Mouse (Mus musculus): ENCODE results near the gene Vopp1. TPM values are rescaled to one million over a fixed set of nuclear protein-coding genes. Genes with fewer than 3 reads are reported as not detected.
"Not testable (repeated sequence)": the region's sequence is repeated elsewhere in the genome, so short reads cannot be mapped to it uniquely, and the experiment has no call there.

The Vopp1 gene
- polyA plus RNA-seq, 1 experiment from 2014 or later: 25.2 TPM

- no peaks in the 10 kb centered on the region for H3K36me3 ChIP-seq (ENCODE audit: control insufficient read depth, insufficient read depth, low read length)
- H3K9me3 ChIP-seq (ENCODE audit: control insufficient read depth, low read length): no peaks in the 10 kb centered on the region
- H3K4me2 ChIP-seq (ENCODE audit: low read depth, low read length): no peak overlapping the region
- 58% methylated on average over 3 of the region's 3 CpGs for WGBS
- no peaks in the 10 kb centered on the region for H3K27me3 ChIP-seq (replicated peaks; ENCODE audit: control insufficient read depth, insufficient read depth, low read length)
- no peaks in the 10 kb centered on the region for H3K4me1 ChIP-seq (ENCODE audit: control insufficient read depth, insufficient read depth, low read length)
- H3K27ac ChIP-seq (replicated peaks; ENCODE audit: low read depth, low read length): no peak overlapping the region
- no peak overlapping the region for H3K4me3 ChIP-seq (ENCODE audit: low read depth, low read length)
- no peak overlapping the region for H3K9ac ChIP-seq (ENCODE audit: low read depth, low read length)
- peak; percentile 19 for DNase-seq (ENCODE audit: low spot score)
- no peak for ATAC-seq (ENCODE audit: low read depth)
Observed at GRCm38 (mm10) chr6:57795835-57796234, 29.1 kb downstream of the Vopp1 start.

GRCm38 (mm10) chr6:57792821-57793220, 32.1 kb downstream of the Vopp1 start:
- not testable (repeated sequence) for H3K4me1 ChIP-seq (ENCODE audit: control insufficient read depth, insufficient read depth, low read length); DNase-seq (ENCODE audit: low spot score); H3K36me3 ChIP-seq (ENCODE audit: control insufficient read depth, insufficient read depth, low read length); H3K4me3 ChIP-seq (ENCODE audit: low read depth, low read length); H3K9ac ChIP-seq (ENCODE audit: low read depth, low read length); H3K27me3 ChIP-seq (replicated peaks; ENCODE audit: control insufficient read depth, insufficient read depth, low read length); H3K4me2 ChIP-seq (ENCODE audit: low read depth, low read length); H3K9me3 ChIP-seq (ENCODE audit: control insufficient read depth, low read length); H3K27ac ChIP-seq (replicated peaks; ENCODE audit: low read depth, low read length); ATAC-seq (ENCODE audit: low read depth)
- WGBS: 72% methylated on average over 9 of the region's 9 CpGs

- no peak overlapping the region for H3K4me2 ChIP-seq (ENCODE audit: low read depth, low read length)
- WGBS: 88% methylated on average over 4 of the region's 4 CpGs
- H3K9me3 ChIP-seq (ENCODE audit: control insufficient read depth, low read length): 0 out of 2 replicates have a peak, but pooled peaks cover 4% of the 10 kb centered on the region
- ATAC-seq (ENCODE audit: low read depth) (no peak), DNase-seq (ENCODE audit: low spot score) (no peak)
- H3K4me3 ChIP-seq (ENCODE audit: low read depth, low read length): no peak overlapping the region
- no peaks in the 10 kb centered on the region for H3K4me1 ChIP-seq (ENCODE audit: control insufficient read depth, insufficient read depth, low read length)
- no peak overlapping the region for H3K9ac ChIP-seq (ENCODE audit: low read depth, low read length)
- H3K27me3 ChIP-seq (replicated peaks; ENCODE audit: control insufficient read depth, insufficient read depth, low read length): no peaks in the 10 kb centered on the region
- no peak overlapping the region for H3K27ac ChIP-seq (replicated peaks; ENCODE audit: low read depth, low read length)
- H3K36me3 ChIP-seq (ENCODE audit: control insufficient read depth, insufficient read depth, low read length): peaks cover 12% of the 10 kb centered on the region
Observed at GRCm38 (mm10) chr6:57790542-57790941, 34.4 kb downstream of the Vopp1 start.

GRCm38 (mm10) chr6:57787376-57787775, 37.6 kb downstream of the Vopp1 start:
- ATAC-seq (ENCODE audit: low read depth): no peak
- Histone ChIP-seq H3K9me3 (ENCODE audit: control insufficient read depth, low read length) (0 out of 2 replicates have a peak, but pooled peaks cover 4% of the 10 kb centered on the region), H3K36me3 (ENCODE audit: control insufficient read depth, insufficient read depth, low read length) (peaks cover 12% of the 10 kb centered on the region), H3K4me3 (ENCODE audit: low read depth, low read length) (no peak overlapping the region), H3K27ac (replicated peaks; ENCODE audit: low read depth, low read length) (no peak overlapping the region), H3K4me2 (ENCODE audit: low read depth, low read length) (no peak overlapping the region), H3K9ac (ENCODE audit: low read depth, low read length) (no peak overlapping the region), H3K4me1 (ENCODE audit: control insufficient read depth, insufficient read depth, low read length) (no peaks in the 10 kb centered on the region), H3K27me3 (replicated peaks; ENCODE audit: control insufficient read depth, insufficient read depth, low read length) (no peaks in the 10 kb centered on the region)
- WGBS: 94% methylated on average over 6 of the region's 6 CpGs
- DNase-seq (ENCODE audit: low spot score): no peak

GRCm38 (mm10) chr6:57784251-57784650, 40.7 kb downstream of the Vopp1 start:
- WGBS: 87% methylated on average over 1 of the region's 1 CpGs

GRCm38 (mm10) chr6:57782658-57783057, 42.3 kb downstream of the Vopp1 start:
- DNase-seq (ENCODE audit: low spot score) (no peak), ATAC-seq (ENCODE audit: low read depth) (no peak)
- 89% methylated on average over 1 of the region's 1 CpGs for WGBS
- no peak overlapping the region for H3K9ac ChIP-seq (ENCODE audit: low read depth, low read length)
- no peaks in the 10 kb centered on the region for H3K4me1 ChIP-seq (ENCODE audit: control insufficient read depth, insufficient read depth, low read length)
- H3K4me3 ChIP-seq (ENCODE audit: low read depth, low read length): no peak overlapping the region
- peaks cover 5% of the 10 kb centered on the region; the same call in 1 of the 2 replicates for H3K36me3 ChIP-seq (ENCODE audit: control insufficient read depth, insufficient read depth, low read length)
- H3K27me3 ChIP-seq (replicated peaks; ENCODE audit: control insufficient read depth, insufficient read depth, low read length): no peaks in the 10 kb centered on the region
- no peak overlapping the region for H3K4me2 ChIP-seq (ENCODE audit: low read depth, low read length)
- no peak overlapping the region for H3K27ac ChIP-seq (replicated peaks; ENCODE audit: low read depth, low read length)
- H3K9me3 ChIP-seq (ENCODE audit: control insufficient read depth, low read length): no peaks in the 10 kb centered on the region

More at GRCm38 (mm10) chr6:57784251-57784650, 40.7 kb downstream of the Vopp1 start:
- Histone ChIP-seq H3K36me3 (ENCODE audit: control insufficient read depth, insufficient read depth, low read length) (peaks cover 12% of the 10 kb centered on the region), H3K4me3 (ENCODE audit: low read depth, low read length) (no peak overlapping the region), H3K9ac (ENCODE audit: low read depth, low read length) (no peak overlapping the region), H3K27ac (replicated peaks; ENCODE audit: low read depth, low read length) (no peak overlapping the region), H3K4me1 (ENCODE audit: control insufficient read depth, insufficient read depth, low read length) (no peaks in the 10 kb centered on the region), H3K4me2 (ENCODE audit: low read depth, low read length) (no peak overlapping the region), H3K27me3 (replicated peaks; ENCODE audit: control insufficient read depth, insufficient read depth, low read length) (no peaks in the 10 kb centered on the region), H3K9me3 (ENCODE audit: control insufficient read depth, low read length) (no peaks in the 10 kb centered on the region)
- DNase-seq (ENCODE audit: low spot score): no peak
- no peak for ATAC-seq (ENCODE audit: low read depth)

- ATAC-seq (ENCODE audit: low read depth) (no peak), DNase-seq (ENCODE audit: low spot score) (no peak)
- H3K27me3 ChIP-seq (replicated peaks; ENCODE audit: control insufficient read depth, insufficient read depth, low read length): no peaks in the 10 kb centered on the region
- H3K9me3 ChIP-seq (ENCODE audit: control insufficient read depth, low read length): no peaks in the 10 kb centered on the region
- H3K4me2 ChIP-seq (ENCODE audit: low read depth, low read length): no peak overlapping the region
- 85% methylated on average over 3 of the region's 3 CpGs for WGBS
- H3K4me3 ChIP-seq (ENCODE audit: low read depth, low read length): no peak overlapping the region
- no peaks in the 10 kb centered on the region for H3K36me3 ChIP-seq (ENCODE audit: control insufficient read depth, insufficient read depth, low read length)
- no peak overlapping the region for H3K27ac ChIP-seq (replicated peaks; ENCODE audit: low read depth, low read length)
- H3K9ac ChIP-seq (ENCODE audit: low read depth, low read length): no peak overlapping the region
- no peaks in the 10 kb centered on the region for H3K4me1 ChIP-seq (ENCODE audit: control insufficient read depth, insufficient read depth, low read length)
Observed at GRCm38 (mm10) chr6:57780359-57780758, 44.6 kb downstream of the Vopp1 start.

GRCm38 (mm10) chr6:57773792-57774191, 51.2 kb downstream of the Vopp1 start:
- Histone ChIP-seq H3K4me2 (ENCODE audit: low read depth, low read length) (no peak overlapping the region), H3K4me3 (ENCODE audit: low read depth, low read length) (no peak overlapping the region), H3K36me3 (ENCODE audit: control insufficient read depth, insufficient read depth, low read length) (peaks cover 26% of the 10 kb centered on the region; the same call in 1 of the 2 replicates), H3K27ac (replicated peaks; ENCODE audit: low read depth, low read length) (no peak overlapping the region), H3K4me1 (ENCODE audit: control insufficient read depth, insufficient read depth, low read length) (no peaks in the 10 kb centered on the region), H3K9ac (ENCODE audit: low read depth, low read length) (no peak overlapping the region), H3K9me3 (ENCODE audit: control insufficient read depth, low read length) (no peaks in the 10 kb centered on the region), H3K27me3 (replicated peaks; ENCODE audit: control insufficient read depth, insufficient read depth, low read length) (no peaks in the 10 kb centered on the region)
- ATAC-seq (ENCODE audit: low read depth) (no peak), DNase-seq (ENCODE audit: low spot score) (no peak)
- 100% methylated on average over 1 of the region's 1 CpGs for whole genome bisulfite sequencing

GRCm38 (mm10) chr6:57770467-57771190, 54.3 kb downstream of the Vopp1 start:
- Histone ChIP-seq H3K36me3 (ENCODE audit: control insufficient read depth, insufficient read depth, low read length) (peaks cover 32% of the 10 kb centered on the region; the same call in 1 of the 2 replicates), H3K4me3 (ENCODE audit: low read depth, low read length) (no peak overlapping the region), H3K4me1 (ENCODE audit: control insufficient read depth, insufficient read depth, low read length) (no peaks in the 10 kb centered on the region), H3K27ac (replicated peaks; ENCODE audit: low read depth, low read length) (no peak overlapping the region), H3K9ac (ENCODE audit: low read depth, low read length) (no peak overlapping the region), H3K4me2 (ENCODE audit: low read depth, low read length) (no peak overlapping the region), H3K27me3 (replicated peaks; ENCODE audit: control insufficient read depth, insufficient read depth, low read length) (no peaks in the 10 kb centered on the region), H3K9me3 (ENCODE audit: control insufficient read depth, low read length) (no peaks in the 10 kb centered on the region)
- 88% methylated on average over 1 of the region's 1 CpGs for WGBS
- DNase-seq (ENCODE audit: low spot score) (no peak), ATAC-seq (ENCODE audit: low read depth) (no peak)

Data from embryonic facial prominence, embryonic 14.5 days (tissue).